Mouse (Mus musculus): ENCODE measurements around the gene Ntm.
A peak's percentile ranks its signal among the peaks of the same experiment; 100 is the strongest.

The Ntm gene

GRCm38 (mm10) chr9:29962978-29963377 lies at the start of gene Ntm:
Gene Ntm (minus strand): TSS chr9:29963141.
- DNase-seq (ENCODE audit: low spot score) = no peak

- no peak for DNase-seq (ENCODE audit: low spot score)
These were observed 42.8 kb upstream of the Ntm start for GRCm38 (mm10) chr9:30005701-30006100.

GRCm38 (mm10) chr9:30003612-30004011 lies 40.7 kb upstream of the Ntm start:
- DNase-seq (ENCODE audit: low spot score) = peak; percentile 3

- DNase-seq (ENCODE audit: low spot score) = no peak
These were observed 18.4 kb upstream of the Ntm start for GRCm38 (mm10) chr9:29981177-29981915.

GRCm38 (mm10) chr9:29961954-29962867 lies 730 bp downstream of the Ntm start:
- DNase-seq (ENCODE audit: low spot score) = no peak

GRCm38 (mm10) chr9:29961512-29961911 lies 1.4 kb downstream of the Ntm start:
- no peak for DNase-seq (ENCODE audit: low spot score)

- DNase-seq (ENCODE audit: low spot score) = no peak
These were observed 2.2 kb downstream of the Ntm start for GRCm38 (mm10) chr9:29960741-29961140.

- DNase-seq (ENCODE audit: low spot score) = no peak
These were observed 2.7 kb downstream of the Ntm start for GRCm38 (mm10) chr9:29960236-29960635.

- no peak for DNase-seq (ENCODE audit: low spot score)
These were observed 6.0 kb downstream of the Ntm start for GRCm38 (mm10) chr9:29956936-29957335.

GRCm38 (mm10) chr9:29954031-29954430 lies 8.9 kb downstream of the Ntm start:
- no peak for DNase-seq (ENCODE audit: low spot score)

GRCm38 (mm10) chr9:29949041-29949440 lies 13.9 kb downstream of the Ntm start:
- DNase-seq (ENCODE audit: low spot score) = no peak

GRCm38 (mm10) chr9:29943209-29944070 lies 19.5 kb downstream of the Ntm start:
- DNase-seq (ENCODE audit: low spot score) = no peak

- no peak for DNase-seq (ENCODE audit: low spot score)
These were observed 20.6 kb downstream of the Ntm start for GRCm38 (mm10) chr9:29942183-29942952.

GRCm38 (mm10) chr9:29939517-29940034 lies 23.4 kb downstream of the Ntm start:
- no peak for DNase-seq (ENCODE audit: low spot score)

GRCm38 (mm10) chr9:29928796-29929195 lies 34.1 kb downstream of the Ntm start:
- DNase-seq (ENCODE audit: low spot score) = no peak

GRCm38 (mm10) chr9:29925382-29925781 lies 37.6 kb downstream of the Ntm start:
- no peak for DNase-seq (ENCODE audit: low spot score)

GRCm38 (mm10) chr9:29898406-29899054 lies 64.4 kb downstream of the Ntm start:
- DNase-seq (ENCODE audit: low spot score) = no peak

GRCm38 (mm10) chr9:29897448-29897847 lies 65.5 kb downstream of the Ntm start:
- no peak for DNase-seq (ENCODE audit: low spot score)

GRCm38 (mm10) chr9:29892792-29893191 lies 70.1 kb downstream of the Ntm start:
- no peak for DNase-seq (ENCODE audit: low spot score)

- no peak for DNase-seq (ENCODE audit: low spot score)
These were observed 74.2 kb downstream of the Ntm start for GRCm38 (mm10) chr9:29888712-29889111.

GRCm38 (mm10) chr9:29887924-29888323 lies 75.0 kb downstream of the Ntm start:
- no peak for DNase-seq (ENCODE audit: low spot score)
